Mouse (Mus musculus) right cerebral cortex, postnatal 25 days (tissue): ENCODE measurements around the gene Tbcel.

Experiments used
- DNase-seq: peaks from one replicate; pipeline ENCODE4 v3.0.0; 2022

The Tbcel gene

DNA sequence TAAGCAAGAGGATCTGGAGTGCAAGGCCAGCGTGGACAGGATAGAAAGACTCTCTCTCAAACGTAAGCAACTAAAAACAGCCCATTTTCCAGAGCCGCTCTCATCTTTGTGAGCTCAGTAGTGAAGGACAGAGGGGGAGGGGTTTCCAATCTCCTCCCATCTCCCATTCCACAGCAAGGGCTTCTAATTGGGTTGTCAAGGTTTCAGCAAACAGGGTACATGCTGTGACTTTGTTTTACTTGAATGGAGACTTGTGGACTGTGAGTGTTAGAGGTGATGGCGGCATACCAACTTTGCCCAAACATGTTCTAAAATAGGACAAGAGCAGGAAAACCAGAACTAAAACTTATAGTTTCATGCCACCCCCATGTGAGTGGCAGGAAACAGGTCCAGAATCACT, 68.2 kb downstream of the Tbcel start:
- no peak for DNase-seq

DNA sequence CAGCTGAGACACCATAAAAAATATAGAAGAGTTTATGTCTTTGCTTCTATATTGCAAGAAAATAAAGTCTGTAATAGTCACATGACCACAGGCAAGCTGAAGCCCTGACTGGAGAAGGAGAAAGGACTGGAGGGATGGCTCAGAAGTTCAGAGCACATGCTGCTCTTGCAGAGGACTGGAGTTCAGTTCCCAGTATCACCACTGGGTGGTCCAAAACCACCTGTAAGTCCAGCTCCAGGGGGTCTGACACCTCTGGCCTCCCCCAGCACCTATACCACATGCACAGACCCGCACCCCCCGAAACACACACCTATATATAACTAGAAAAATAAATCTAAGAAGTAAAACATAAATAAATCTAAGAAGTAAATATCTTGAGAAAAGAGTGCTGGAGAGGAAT, 75.5 kb downstream of the Tbcel start:
- no peak for DNase-seq

DNA sequence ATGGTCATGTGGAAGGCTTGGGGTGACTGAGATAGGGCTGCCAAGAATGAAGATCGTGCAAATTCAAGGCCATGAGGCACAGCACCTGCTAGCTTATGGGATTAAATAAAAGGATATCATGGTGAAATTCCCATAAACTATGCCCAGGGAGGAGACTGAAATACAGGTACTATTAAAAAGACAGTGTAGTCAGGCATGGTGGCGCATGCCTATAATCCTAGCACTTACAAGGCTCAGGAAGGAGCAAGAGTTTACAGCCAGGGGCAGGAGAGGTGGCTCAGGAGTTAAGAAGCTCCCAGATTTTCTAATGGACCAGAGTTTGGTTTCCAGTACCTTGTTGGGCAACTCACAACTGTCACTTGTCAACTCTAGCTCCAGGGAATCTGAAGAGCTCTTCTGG, 76.0 kb downstream of the Tbcel start:
- DNase-seq: no peak

DNA sequence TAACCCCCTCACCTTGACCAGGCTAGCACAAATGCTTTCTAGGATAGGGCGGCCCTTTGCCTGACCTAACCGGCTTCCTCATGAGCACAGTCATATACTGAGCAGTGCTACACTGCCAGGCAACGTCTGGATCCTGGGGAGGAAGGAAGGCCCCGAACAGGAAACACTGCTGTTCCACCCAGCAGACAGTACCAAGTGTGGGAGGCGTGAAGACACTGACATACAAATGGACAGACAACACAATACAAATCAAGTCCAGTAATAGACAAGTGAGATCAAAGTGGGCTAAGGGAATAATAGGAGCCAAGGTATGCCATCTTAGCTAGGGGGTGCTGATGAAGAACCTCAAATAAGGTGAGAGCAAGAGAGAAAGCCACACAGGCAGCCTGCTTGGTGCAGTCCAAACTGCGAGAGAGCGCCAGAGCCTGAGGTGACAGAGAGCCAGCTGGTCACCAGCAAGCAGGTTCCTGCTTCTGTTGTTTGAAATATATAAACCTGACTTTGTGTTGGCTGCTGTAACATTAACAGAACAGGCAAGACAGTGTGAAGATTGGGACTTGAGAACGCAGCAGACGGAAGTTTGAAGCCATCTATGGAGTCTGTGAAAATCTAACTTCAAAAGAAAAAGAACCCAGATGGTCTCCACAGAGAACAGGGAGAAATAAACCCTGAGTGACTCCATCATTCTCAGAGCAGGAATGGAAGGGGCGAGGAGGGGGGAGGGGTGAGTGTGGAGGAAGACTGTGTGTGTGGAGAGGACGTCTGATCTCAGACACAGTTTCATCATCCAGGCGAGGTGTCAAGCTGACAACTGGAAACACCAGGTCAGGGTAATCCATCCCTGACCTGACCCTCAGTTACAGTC, 79.3 kb downstream of the Tbcel start:
- no peak for DNase-seq

DNA sequence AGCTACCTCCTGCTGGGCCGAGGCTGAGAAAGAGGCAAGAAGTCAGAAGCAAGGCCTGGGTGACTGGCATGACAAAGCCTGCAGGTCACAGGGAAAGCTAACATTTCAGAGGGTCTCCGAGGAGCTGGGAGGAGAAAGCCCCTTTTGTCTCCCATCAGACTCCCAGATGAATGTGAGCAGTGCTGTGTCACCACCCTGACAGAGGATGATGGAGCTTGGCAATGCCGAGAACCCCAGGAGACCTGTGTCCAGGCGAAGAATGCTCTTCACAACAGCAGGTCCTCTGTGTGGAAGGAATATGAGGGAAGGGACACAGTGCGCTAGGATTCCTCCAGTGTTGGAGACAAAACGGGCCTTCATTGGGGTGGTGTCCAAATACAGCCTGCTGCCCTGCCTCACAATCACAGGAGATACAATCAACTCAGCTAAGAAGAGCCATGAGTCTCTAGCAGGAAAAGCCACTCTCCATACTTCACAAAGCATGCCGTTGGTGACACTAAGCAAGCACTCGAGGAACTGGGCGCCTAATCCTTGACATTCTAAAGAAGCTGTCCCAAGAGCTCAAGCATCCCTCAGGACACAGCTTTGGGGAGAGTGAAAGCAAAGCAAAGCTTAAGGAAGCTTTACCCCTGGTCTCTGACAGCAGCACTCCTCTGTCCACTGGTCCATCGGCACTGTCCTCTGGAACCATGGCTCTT, 80.8 kb downstream of the Tbcel start:
- DNase-seq: no peak

DNA sequence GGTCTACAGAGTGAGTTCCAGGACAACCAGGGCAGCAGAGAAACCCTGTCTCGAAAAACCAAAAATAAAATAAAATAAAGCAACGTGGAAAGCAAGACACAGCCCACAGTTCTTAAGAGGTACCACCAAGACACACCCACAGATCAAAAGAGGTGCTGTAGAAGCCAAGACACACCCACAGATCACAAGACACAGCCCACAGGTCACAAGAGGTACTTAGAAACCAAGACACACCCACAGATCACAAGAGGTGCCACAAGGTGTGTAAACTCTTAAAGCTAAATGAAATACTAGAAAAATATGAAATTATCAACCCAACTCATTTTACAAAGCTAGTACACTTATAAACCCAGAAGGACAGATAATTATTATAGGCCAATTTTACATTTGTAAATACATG, 84.0 kb downstream of the Tbcel start:
- DNase-seq: no peak

DNA sequence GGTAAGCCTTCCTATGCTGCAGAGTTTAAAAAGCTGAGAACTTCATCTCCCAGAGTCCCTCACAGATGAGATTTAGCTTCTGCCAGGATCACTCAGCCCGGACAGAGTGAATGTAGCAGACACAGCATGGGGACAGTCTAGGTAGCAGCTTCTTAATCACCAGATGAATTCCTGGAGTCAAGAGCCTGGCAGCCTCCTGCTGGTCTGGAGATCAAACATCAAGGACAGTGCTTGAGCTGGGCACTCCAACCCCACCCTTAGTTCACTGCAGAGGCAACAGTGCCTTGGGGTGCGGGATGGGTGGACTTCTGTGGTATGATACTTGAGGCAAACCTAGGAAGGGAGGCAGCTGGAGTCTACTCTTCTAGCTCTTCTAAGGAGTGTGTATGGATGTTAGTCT, 87.9 kb downstream of the Tbcel start:
- DNase-seq: no peak

DNA sequence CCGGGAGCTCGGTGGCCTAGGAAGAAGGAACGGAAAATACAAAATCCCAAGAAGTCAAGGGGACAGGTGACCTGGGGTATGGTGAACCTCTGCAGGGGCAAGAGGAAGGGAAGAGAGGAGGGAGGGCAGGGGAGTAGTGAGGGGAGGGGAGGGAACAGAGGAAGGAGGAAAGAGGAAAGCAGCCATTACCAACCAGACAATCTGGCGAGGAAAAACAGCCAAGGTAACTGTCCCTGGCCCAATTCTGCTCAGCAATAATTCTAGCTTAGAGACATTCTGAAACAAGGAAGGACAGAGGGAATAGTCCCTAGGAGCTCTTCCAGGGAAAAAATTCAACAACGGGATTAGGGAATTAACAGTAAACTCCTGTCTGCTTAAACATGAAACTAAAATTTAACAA, 88.8 kb downstream of the Tbcel start:
- DNase-seq: no peak

DNA sequence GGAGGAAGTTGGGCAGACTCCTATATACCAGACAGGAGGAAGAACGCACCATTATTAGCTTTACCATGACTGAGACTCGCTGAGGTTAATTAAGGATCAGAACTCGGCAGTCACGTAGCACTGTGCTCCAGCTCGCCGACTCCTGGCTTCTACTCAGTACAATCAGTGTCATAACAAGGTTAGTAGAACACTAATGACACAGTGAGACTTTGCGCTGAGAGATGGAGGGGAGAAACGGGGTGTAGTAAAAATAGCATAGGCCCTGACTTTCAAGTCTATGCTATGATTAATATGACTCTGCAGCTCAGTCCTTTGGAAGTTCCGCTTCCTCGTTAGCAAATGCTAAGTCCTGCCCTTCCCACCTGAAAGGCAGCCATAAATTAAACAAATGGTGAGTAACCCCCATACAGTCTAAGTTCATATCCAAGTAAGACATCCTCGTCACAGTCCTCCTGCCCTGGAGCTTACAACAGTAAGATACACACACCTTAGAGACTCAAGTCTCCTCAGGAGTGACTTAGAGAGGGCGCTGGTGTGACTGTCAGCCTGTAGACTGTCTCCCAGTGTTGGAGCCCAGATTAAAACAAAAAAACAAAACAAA, 90.2 kb downstream of the Tbcel start:
- no peak for DNase-seq

DNA sequence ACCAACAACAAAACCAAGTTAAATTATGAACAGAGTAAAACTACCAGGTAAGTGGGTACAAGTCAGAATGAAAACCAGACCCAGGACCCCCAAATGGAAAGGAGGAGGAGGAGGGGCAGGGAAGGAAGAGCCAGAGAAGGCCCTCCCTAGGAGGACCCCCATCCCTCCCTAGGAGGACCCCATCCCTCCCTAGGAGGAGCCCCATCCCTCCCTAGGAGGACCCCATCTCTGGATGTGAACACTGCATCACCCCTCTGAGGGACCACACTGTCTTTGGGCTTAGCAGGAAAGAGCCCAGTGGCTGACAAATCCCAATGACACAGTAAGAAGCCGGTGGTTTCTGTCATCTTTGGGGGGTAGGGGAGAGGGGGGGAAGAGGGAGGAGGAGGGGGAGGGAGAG, 92.4 kb downstream of the Tbcel start:
- no peak for DNase-seq

DNA sequence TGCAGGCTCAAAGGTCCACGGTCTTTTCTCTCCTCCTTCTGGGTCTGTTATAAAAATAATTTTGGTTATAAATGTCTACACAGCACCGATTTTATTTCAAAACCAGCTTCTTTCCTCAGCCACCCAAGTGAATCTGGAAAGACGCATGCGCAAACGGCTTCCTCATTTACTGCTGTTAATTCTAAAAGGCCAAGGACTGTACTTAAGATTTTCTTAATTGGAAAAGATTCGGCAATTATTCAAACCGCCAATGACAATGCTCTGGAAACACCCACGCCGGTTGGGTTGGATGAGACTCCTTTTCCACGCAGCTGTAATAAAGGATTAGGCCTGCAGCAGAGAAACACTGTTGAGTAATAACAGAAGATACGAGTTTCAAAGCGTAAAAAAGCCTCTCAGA, 94.3 kb downstream of the Tbcel start:
- DNase-seq: no peak

DNA sequence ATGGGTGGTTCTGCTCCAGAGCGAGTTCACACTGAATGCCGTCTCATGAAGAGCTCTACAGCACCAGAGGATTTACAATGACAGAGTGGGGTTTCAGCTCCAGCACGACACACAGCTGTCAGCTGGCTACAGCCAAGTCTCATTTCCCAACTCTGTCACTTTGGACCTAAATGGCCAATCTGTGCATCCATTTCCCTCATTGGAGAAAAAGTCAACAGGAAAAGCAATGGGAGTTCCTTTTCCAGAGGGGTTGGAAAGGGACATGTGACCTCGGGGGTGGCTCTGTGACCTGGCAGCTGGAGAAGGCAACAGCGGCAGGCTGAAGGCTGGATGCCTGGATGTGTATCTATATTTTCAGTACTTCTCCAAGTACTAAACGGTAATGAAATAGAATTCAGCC, 96.3 kb downstream of the Tbcel start:
- no peak for DNase-seq

DNA sequence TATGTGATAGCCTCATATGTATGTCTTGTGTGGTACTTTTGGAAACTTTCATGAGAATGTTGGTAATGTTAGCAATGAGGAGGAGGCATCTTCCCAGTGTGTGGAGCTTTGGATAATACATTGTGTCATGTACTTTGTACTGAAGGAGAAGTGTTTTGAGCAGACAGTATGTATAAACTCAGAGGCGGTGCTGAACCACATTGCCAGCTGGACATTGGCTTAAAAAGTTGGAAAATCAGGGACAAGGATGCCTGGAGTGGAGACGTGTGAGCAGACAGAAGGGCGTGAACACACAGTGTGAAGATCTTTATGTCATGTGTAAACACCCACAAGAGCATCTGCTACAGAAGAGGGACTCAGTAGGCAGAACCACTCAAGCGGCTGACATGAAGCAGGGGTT, 101.9 kb downstream of the Tbcel start:
- DNase-seq: no peak

DNA sequence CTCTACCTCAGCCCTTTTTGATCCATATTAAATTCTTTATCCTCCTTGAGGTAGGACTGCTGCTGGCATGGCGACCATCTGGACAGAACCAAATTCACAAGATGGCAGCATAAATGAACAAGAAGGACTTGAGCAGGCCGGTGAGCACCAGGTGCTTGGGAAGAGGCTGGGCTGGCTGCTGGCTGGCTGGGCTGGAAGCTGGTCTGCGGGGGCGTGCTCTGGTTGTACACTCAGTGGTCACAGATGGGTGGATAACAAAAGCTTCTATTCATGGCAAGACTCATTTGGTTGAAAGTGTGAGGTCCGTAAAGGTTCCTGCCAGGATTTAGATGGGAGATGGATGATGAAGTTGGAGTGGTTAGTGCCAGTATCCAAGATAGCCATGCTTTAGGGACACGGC, 106.1 kb downstream of the Tbcel start:
- DNase-seq: peak; percentile 43

DNA sequence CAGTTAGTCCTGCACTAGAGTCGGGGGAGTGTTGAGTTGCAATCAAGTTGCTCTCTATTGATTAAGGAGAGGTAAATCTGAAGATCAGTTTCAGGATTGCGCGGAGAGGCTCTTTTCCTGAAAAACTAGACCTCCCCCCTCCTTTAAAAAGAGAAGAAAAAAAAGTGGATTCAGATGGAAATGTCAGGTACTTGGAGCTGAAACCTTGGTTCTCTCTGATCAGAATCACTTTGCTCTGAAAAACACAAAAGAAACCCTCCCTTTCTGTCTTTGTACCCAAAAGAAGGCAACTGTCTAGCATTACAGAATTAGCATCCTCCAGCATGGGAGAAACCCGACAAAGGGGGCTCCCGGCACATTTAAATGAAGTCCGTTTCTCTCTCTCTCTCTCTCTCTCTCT, 107.8 kb downstream of the Tbcel start, which contains the start of gene Tecta:
Gene Tecta (minus strand): TSS at position 101 of the 400 bp plus-strand sequence.
- DNase-seq: no peak

DNA sequence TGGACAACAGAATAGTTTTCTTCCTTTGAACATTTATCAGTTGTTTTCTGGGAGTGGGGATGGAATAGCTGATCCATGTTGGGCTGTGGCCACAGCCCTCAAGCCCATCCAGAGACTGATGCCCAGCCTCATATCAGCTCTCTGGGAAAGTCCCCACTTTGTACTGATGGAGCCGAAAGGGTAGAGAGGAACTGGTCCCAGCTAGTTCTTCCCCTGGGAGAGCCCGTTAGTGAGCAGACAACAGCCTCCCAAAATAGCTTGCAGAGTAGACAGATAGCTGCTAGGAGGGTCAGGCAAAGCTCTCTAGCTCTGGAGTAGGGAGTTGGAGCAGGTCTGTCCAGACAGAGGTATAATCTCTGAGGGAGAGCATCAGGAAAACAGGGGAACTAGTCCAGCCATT, 111.5 kb downstream of the Tbcel start:
- DNase-seq: no peak

DNA sequence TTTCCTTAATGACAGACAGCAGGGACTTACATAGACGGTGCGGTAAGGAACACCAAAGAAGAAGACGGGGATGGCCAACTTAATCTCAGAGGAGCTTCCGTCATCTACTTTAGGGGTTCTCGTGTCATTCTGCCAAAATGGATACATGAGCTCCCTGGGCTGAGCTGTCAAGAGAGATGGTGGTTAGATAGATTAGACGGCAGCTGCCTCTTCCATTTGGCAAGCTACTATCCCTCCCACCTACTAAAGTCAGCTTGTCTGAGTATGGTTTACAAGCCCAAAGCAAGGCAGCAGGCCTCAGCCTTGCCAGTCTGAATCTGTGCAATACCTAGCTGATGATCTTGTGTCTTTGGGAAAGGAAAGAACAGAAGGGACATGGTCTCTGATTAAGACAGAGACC, 112.7 kb downstream of the Tbcel start:
- DNase-seq: no peak

DNA sequence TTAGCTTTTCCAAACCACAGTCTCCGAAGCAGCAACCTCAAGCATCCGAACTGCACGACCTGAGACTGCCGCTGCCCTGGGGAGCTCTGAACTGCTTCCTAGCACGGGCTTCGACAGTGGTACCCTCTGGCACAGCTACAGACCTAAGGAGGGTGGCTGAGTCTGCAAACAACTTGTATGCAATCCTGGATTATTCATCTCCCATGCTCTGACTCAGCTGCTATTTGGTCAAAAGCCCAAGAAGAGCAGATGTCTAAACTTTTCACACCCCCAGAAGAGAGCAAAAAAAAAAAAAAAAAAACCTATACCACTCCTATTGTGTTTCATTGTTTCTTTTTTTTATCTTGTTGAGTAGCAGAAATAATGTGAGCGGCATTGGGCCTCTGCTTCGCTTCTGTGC, 113.3 kb downstream of the Tbcel start:
- no peak for DNase-seq

DNA sequence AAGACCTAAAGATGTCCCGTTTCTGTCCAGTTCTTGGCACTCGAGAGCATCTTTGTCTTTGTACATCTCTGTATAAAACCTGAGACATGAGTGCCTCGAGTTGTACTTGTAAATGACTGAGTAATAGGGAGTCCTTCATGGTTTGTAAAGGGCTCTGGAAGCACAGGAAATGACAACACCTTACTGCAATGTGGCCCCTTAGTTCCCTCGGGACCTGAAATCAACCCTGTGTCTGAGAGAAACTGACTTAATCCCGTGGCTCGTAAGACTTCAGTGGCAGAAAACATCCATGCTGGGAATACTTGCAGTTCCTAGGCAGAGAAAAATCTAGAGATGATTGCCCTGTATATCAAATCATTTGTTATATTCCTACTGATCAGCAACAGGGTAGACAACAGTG, 114.7 kb downstream of the Tbcel start:
- DNase-seq: no peak

DNA sequence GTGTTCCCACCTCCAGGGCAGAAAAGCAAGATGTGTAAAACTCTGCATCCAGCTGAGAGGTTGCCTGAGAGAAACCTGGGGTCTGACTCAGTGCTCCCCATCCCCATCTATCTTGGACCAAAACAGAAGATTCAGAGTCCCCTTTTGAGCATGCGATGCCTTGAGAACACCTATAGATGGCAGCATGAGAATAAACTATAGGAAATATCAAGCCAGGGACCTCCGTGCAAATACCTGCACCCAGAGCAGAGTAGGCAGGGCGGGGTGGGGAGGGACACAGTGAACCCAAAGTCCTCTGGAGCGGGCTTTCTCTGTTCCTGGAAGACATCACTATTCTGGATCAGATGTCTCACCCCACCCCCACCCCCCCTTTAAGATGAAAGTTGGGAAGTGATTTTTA, 119.1 kb downstream of the Tbcel start:
- DNase-seq: no peak

DNA sequence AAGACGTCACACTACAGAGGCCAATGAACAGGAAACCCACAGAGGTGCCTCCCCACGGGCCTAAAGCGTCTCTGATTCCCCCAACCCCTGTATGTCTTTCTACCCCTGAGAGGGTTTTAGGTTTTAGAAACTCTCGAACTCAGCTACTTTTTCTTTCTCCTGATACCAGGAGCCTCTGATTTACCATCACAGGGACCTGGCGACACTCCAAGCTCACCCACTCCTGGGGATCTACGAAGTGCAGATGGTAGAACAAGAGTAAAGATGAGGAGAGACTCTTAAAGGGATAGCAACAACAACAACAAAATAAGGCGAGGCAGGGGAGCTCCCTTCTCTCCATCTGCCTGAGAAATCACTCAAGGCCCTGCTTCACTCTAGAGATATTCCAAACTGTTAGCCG, 120.6 kb downstream of the Tbcel start:
- no peak for DNase-seq

DNA sequence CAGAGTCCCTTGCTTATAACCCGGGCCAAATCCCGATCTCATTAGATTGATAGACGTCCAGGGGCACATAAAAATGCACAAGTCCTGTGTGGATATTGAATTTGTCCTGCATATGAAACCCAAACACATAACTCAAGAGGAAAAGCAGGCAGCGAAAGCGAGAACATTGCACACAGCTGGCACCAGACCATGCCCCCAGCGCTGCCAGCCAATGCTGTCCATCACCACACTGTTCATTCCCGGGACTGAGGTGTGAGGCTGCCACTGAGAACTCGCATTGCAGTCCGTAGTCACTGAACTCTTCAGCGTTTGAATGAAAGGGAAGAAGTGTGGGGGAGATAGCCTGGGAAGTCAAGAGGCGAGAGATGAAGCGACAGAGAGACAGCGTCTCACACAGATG, 122.0 kb downstream of the Tbcel start:
- no peak for DNase-seq

DNA sequence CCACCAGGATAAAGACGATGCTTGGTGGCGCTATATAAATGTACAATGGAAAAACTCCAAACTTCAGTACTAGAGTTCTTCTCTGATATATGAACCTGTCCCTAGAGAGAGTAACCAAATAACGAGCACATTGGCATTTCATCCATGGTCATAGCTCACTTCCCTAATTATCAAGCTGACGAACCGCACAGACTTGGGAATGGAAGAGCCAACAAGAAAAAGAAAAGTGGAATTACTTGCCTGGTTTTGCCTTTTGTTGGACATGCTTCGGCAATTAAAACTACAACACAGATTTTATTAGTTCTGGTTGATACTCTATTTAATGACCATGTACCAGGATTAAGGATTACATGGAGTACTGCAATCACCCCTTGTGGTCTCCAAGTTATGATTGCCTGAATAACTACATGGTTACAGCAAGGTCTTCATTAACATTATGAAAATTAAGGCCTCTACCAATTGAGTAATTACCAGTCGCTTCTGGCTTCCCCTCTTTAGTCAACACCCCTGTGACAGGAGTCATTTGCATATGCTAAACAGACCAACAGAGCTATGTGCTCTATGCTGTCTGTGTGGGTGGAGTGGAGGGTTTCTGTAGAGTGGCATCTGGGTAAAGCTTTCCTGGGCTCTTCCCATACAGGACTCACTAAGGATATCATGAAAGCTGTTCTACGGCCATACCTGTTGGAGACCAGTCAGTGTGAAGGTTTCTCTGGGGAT, 124.8 kb downstream of the Tbcel start:
- DNase-seq: no peak

DNA sequence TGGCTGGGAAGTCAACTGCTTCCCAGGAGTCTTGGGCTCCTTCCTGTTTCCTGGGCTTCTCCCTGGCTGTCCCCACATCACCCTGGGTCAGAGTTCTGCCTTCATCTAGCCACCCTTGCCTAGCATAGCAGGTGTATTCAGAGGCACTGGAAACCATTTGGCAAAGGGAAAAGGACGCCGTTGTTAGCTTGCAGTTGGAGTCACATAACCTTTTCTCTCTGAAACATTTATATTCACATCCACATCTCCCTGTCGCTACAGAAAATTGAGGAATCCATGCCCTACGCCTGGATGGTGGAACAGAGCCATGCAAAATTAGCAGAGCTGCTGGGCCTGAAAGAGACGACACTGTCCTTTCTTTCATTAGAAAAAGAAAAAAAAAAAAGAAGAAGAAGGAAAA, 125.5 kb downstream of the Tbcel start:
- no peak for DNase-seq
